Mouse (Mus musculus) megakaryocyte, embryonic 14.5 days (primary cell): ENCODE results near the gene Ntn3.

Experiments
- FLI1 ChIP-seq: IDR thresholded peaks from 2 replicates; pipeline ENCODE4 v1.6.1; 2012; ENCODE audit warnings: low read length, inconsistent platforms, mixed read lengths
- GATA1 ChIP-seq: IDR thresholded peaks from 3 replicates; pipeline ENCODE4 v1.6.1; 2012; ENCODE audit warnings: mixed read lengths, low read length, inconsistent platforms, borderline replicate concordance

DNA sequence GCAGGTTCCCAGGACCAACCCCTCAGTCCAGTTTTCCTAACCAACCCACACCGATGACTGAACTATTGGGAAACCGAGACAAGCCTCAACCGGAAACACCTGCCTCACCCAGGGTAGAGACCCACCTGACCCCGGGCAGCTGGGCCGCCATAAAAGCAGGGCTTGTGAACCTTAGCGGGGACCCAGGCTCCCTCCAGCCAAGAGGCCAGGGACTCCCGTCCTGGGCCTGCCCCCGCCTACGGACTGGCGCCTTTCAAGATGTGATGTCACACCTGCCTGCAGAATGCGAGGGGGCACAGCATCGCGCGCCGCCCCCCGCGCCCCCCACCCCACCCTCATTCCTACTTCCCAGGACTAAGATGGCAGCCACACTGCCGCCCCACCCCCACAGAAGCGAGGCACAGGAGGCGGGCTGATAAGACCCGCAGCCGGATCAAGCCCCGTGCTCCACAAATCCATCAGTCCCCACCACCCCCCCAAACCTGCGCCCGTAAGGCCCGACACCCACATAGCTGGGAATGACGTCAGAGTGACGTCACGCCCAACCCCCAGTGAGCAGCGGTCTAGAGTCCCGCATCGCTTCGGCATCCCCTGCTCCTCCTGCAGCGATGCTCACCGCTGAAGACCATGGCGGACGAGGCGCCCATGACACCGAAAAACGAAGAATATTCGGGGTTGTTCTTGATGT, 40.6 kb downstream of the Ntn3 start:
- TF ChIP-seq GATA1 (no peak), FLI1 (no peak)
